Mouse (Mus musculus): ENCODE measurements at regions not wholly inside any gene's neighbourhood (a gene's known extent, or its start where the extent isn't known, plus 50 kb on each side); places are given as distances from the start of the nearest gene placed in this dataset.

GRCm38 (mm10) chr11:18722770-18723169 is 296.0 kb downstream of the Meis1 start:
- H3K4me1 ChIP-seq (replicated peaks; ENCODE audit: control insufficient read depth in 2 of 2, insufficient read depth in 2 of 2, low read length in 1 of 2) = no peaks in the 10 kb centered on the region
- no peaks in the 10 kb centered on the region for H3K36me3 ChIP-seq (replicated peaks; ENCODE audit: control insufficient read depth, insufficient read depth, low read depth)
- H3K4me3 ChIP-seq (ENCODE audit: insufficient read depth in 1 of 2, low read depth in 2 of 2, low read length in 2 of 2) = no peak overlapping the region
- no peak for TF ChIP-seq EP300 (IDR thresholded peaks at IDR 0.05; ENCODE audit: low read depth)
- TF ChIP-seq CTCF (IDR thresholded peaks at IDR 0.05; ENCODE audit: low read depth) = no peak
- H3K9ac ChIP-seq (replicated peaks) = no peak overlapping the region
- H3K4me2 ChIP-seq (ENCODE audit: low read depth) = no peak overlapping the region
- WGBS (ENCODE audit: insufficient replicate concordance) = 68% methylated on average over 8 of the region's 8 CpGs
- no peak for DNase-seq (ENCODE audit: low read depth in 3 of 3, low spot score in 3 of 3)
- H3K27ac ChIP-seq = no peak overlapping the region
- ATAC-seq (ENCODE audit: insufficient read depth) = no peak
- no peaks in the 10 kb centered on the region for H3K9me3 ChIP-seq (ENCODE audit: control insufficient read depth, low read length)
- no peaks in the 10 kb centered on the region for H3K27me3 ChIP-seq (ENCODE audit: control insufficient read depth, insufficient read depth, low read length)

- no peak for TF ChIP-seq EP300 (IDR thresholded peaks at IDR 0.05; ENCODE audit: low read depth)
- TF ChIP-seq CTCF (IDR thresholded peaks at IDR 0.05; ENCODE audit: low read depth) = no peak
- Histone ChIP-seq H3K27me3 (ENCODE audit: control insufficient read depth, insufficient read depth, low read length) (no peaks in the 10 kb centered on the region), H3K27ac (no peak overlapping the region), H3K9ac (replicated peaks) (no peak overlapping the region), H3K9me3 (ENCODE audit: control insufficient read depth, low read length) (no peaks in the 10 kb centered on the region), H3K36me3 (replicated peaks; ENCODE audit: control insufficient read depth, insufficient read depth, low read depth) (no peaks in the 10 kb centered on the region), H3K4me2 (ENCODE audit: low read depth) (no peak overlapping the region), H3K4me1 (replicated peaks; ENCODE audit: control insufficient read depth in 2 of 2, insufficient read depth in 2 of 2, low read length in 1 of 2) (no peaks in the 10 kb centered on the region), H3K4me3 (ENCODE audit: insufficient read depth in 1 of 2, low read depth in 2 of 2, low read length in 2 of 2) (no peak overlapping the region)
- no peak for ATAC-seq (ENCODE audit: insufficient read depth)
- 22% methylated on average over 1 of the region's 1 CpGs for WGBS (ENCODE audit: insufficient replicate concordance)
- DNase-seq (ENCODE audit: low read depth in 3 of 3, low spot score in 3 of 3) = no peak
These were observed 303.0 kb downstream of the Meis1 start for GRCm38 (mm10) chr11:18715851-18716126.

- DNase-seq (ENCODE audit: low read depth in 3 of 3, low spot score in 3 of 3) = no peak
- no peak overlapping the region for H3K4me3 ChIP-seq (ENCODE audit: insufficient read depth in 1 of 2, low read depth in 2 of 2, low read length in 2 of 2)
- TF ChIP-seq CTCF (IDR thresholded peaks at IDR 0.05; ENCODE audit: low read depth) (no peak), EP300 (IDR thresholded peaks at IDR 0.05; ENCODE audit: low read depth) (no peak)
- no peak overlapping the region for H3K9ac ChIP-seq (replicated peaks)
- no peaks in the 10 kb centered on the region for H3K36me3 ChIP-seq (replicated peaks; ENCODE audit: control insufficient read depth, insufficient read depth, low read depth)
- no peak overlapping the region for H3K27ac ChIP-seq
- WGBS (ENCODE audit: insufficient replicate concordance) = 53% methylated on average over 2 of the region's 2 CpGs
- no peaks in the 10 kb centered on the region for H3K4me1 ChIP-seq (replicated peaks; ENCODE audit: control insufficient read depth in 2 of 2, insufficient read depth in 2 of 2, low read length in 1 of 2)
- H3K27me3 ChIP-seq (ENCODE audit: control insufficient read depth, insufficient read depth, low read length) = no peaks in the 10 kb centered on the region
- no peaks in the 10 kb centered on the region for H3K9me3 ChIP-seq (ENCODE audit: control insufficient read depth, low read length)
- H3K4me2 ChIP-seq (ENCODE audit: low read depth) = no peak overlapping the region
- ATAC-seq (ENCODE audit: insufficient read depth) = no peak
These were observed 303.5 kb downstream of the Meis1 start for GRCm38 (mm10) chr11:18715050-18715850.

- DNase-seq (ENCODE audit: low read depth in 3 of 3, low spot score in 3 of 3) = no peak
- Histone ChIP-seq H3K4me2 (ENCODE audit: low read depth) (no peak overlapping the region), H3K9ac (replicated peaks) (no peak overlapping the region), H3K4me3 (ENCODE audit: insufficient read depth in 1 of 2, low read depth in 2 of 2, low read length in 2 of 2) (no peak overlapping the region), H3K27me3 (ENCODE audit: control insufficient read depth, insufficient read depth, low read length) (no peaks in the 10 kb centered on the region), H3K36me3 (replicated peaks; ENCODE audit: control insufficient read depth, insufficient read depth, low read depth) (no peaks in the 10 kb centered on the region), H3K4me1 (replicated peaks; ENCODE audit: control insufficient read depth in 2 of 2, insufficient read depth in 2 of 2, low read length in 1 of 2) (no peaks in the 10 kb centered on the region), H3K9me3 (ENCODE audit: control insufficient read depth, low read length) (no peaks in the 10 kb centered on the region), H3K27ac (no peak overlapping the region)
- no peak for ATAC-seq (ENCODE audit: insufficient read depth)
- 63% methylated on average over 5 of the region's 5 CpGs for WGBS (ENCODE audit: insufficient replicate concordance)
- TF ChIP-seq EP300 (IDR thresholded peaks at IDR 0.05; ENCODE audit: low read depth) = no peak
- no peak for TF ChIP-seq CTCF (IDR thresholded peaks at IDR 0.05; ENCODE audit: low read depth)
These were observed 304.4 kb downstream of the Meis1 start for GRCm38 (mm10) chr11:18714400-18714799.

GRCm38 (mm10) chr11:18712642-18713053 is 306.1 kb downstream of the Meis1 start:
- H3K4me1 ChIP-seq (replicated peaks; ENCODE audit: control insufficient read depth in 2 of 2, insufficient read depth in 2 of 2, low read length in 1 of 2) = no peaks in the 10 kb centered on the region
- no peaks in the 10 kb centered on the region for H3K27me3 ChIP-seq (ENCODE audit: control insufficient read depth, insufficient read depth, low read length)
- H3K27ac ChIP-seq = no peak overlapping the region
- H3K4me3 ChIP-seq (ENCODE audit: insufficient read depth in 1 of 2, low read depth in 2 of 2, low read length in 2 of 2) = no peak overlapping the region
- H3K4me2 ChIP-seq (ENCODE audit: low read depth) = no peak overlapping the region
- DNase-seq (ENCODE audit: low read depth in 3 of 3, low spot score in 3 of 3) = no peak
- no peak for ATAC-seq (ENCODE audit: insufficient read depth)
- no peak overlapping the region for H3K9ac ChIP-seq (replicated peaks)
- 69% methylated on average over 10 of the region's 10 CpGs for WGBS (ENCODE audit: insufficient replicate concordance)
- TF ChIP-seq CTCF (IDR thresholded peaks at IDR 0.05; ENCODE audit: low read depth) = no peak
- no peaks in the 10 kb centered on the region for H3K9me3 ChIP-seq (ENCODE audit: control insufficient read depth, low read length)
- no peaks in the 10 kb centered on the region for H3K36me3 ChIP-seq (replicated peaks; ENCODE audit: control insufficient read depth, insufficient read depth, low read depth)

Data from liver, embryonic 14.5 days (tissue).